Mouse (Mus musculus) embryonic fibroblast, embryonic 13.5 days (primary cell): Measurements from ENCODE around the gene Gm10309.

ENCODE experiments used
- CTCF ChIP-seq: IDR thresholded peaks from 2 replicates; pipeline ENCODE4 v1.5.1; 2011; ENCODE audit warnings: mild to moderate bottlenecking, control low read depth, low read length, moderate library complexity, borderline replicate concordance; ENCODE audit not compliant: insufficient read depth
- POLR2A ChIP-seq: IDR thresholded peaks from 2 replicates; pipeline ENCODE4 v1.6.1; 2011; ENCODE audit warnings: low read depth, mild to moderate bottlenecking, control low read depth, low read length, moderate library complexity

- TF ChIP-seq POLR2A (no peak), CTCF (no peak)
These were observed 12.7 kb downstream of the Gm10309 start for GRCm38 (mm10) chr17:86492376-86492775.
